Mouse (Mus musculus) frontal cortex, postnatal 25 days (tissue): ENCODE measurements around the gene Gm1110.
"Not testable (repeated sequence)": the region's sequence is repeated elsewhere in the genome, so short reads cannot be mapped to it uniquely, and the experiment has no call there.

ENCODE experiments used
- DNase-seq, 2 experiments: peaks; one replicate each; pipeline ENCODE4 v3.0.0; 2022; ENCODE audit warnings: low spot score in 2 of 2

Gm1110 gene

GRCm38 (mm10) chr9:26922909-26923526 lies at the start of gene Gm1110:
Gm1110 (minus strand) TSS chr9:26923111.
- no peak for DNase-seq

DNA sequence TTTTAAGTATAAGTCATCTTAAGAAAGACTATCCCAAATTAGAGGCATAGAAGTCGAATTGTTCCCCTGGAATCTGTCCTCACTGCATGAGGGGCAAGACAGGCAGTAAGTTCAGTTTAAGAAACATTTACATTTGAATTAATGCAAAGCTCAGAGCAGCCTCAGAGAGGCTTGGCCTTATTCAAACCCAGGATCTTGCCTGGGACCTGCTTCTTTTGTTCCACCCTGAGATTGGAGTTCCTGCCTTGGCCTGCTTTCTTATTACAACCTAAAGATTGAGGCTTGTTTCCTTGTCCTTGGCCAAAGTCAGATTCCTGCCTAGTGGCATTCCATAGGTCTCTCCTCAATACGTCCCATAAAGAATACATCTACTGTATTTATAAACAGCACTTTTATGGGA lies 24.9 kb upstream of the Gm1110 start:
- DNase-seq: no peak

GRCm38 (mm10) chr9:26924146-26924545 lies 1.2 kb upstream of the Gm1110 start:
- no peak for DNase-seq

- DNase-seq: no peak
Measured at GRCm38 (mm10) chr9:26919778-26920177, 3.1 kb downstream of the Gm1110 start.

GRCm38 (mm10) chr9:26913150-26913549 lies 9.8 kb downstream of the Gm1110 start:
- no peak for DNase-seq

GRCm38 (mm10) chr9:26911251-26911650 lies 11.7 kb downstream of the Gm1110 start:
- DNase-seq: no peak

GRCm38 (mm10) chr9:26869856-26870255 lies 53.1 kb downstream of the Gm1110 start:
- DNase-seq: not testable (repeated sequence)

- DNase-seq: no peak
Measured at GRCm38 (mm10) chr9:26860751-26861150, 62.2 kb downstream of the Gm1110 start, which contains the start of gene Glb1l3. Glb1l3 (minus strand) TSS chr9:26860890.

DNA sequence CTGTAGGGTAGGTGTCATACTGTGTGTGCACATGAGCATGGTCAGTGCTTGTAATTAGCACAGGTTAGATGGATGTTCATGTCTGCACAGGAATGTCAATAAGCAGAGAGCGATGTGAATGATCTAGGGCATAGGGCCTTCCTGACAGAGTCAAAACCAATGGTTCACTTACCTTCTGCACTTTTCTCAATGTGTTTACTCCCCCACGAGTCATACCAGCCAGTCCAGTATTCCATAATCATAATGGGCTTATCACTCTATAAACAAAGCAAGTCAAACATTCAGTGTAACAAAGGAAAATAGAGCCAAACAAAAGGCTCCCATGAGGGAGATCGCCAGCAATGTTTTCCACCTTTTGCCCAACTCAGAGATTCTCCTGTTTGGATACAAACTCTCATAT lies 91.8 kb downstream of the Gm1110 start:
- no peak for DNase-seq
